Mouse (Mus musculus) activated CD4-positive, CD25-positive, alpha-beta regulatory T cell (primary cell): ENCODE measurements around the gene Aasdhppt. TPM values are rescaled to one million over a fixed set of nuclear protein-coding genes. Genes with fewer than 3 reads are reported as not detected.

Experiments
- polyA plus RNA-seq, 2 experiments: library from polyadenylated mRNA; unstranded; fragments of 100-300 nt; shearing (Covaris generic); gene quantifications; one replicate each; pipeline ENCODE4 v1.2.1; 2017

Aasdhppt gene
- 10 to 100 TPM; 18.6 to 23.3 TPM for polyA plus RNA-seq

GRCm38 (mm10) chr9:4309351-4310085 is at the start of gene Aasdhppt, which contains the start of gene Kbtbd3:
TSS of gene Aasdhppt (minus strand) at chr9:4309471.
TSS of gene Kbtbd3 (plus strand) at chr9:4309833.

Other genes starting within 250 kb of the Aasdhppt start
- 1 to 10 TPM; 7.3 to 8.8 TPM for gene Kbtbd3, start 362 bp upstream of the Aasdhppt start, polyA plus RNA-seq
- 10 to 100 TPM; 14.1 to 20.4 TPM for gene Msantd4, start 67.1 kb upstream of the Aasdhppt start, polyA plus RNA-seq